Mouse (Mus musculus): ENCODE measurements around the gene Ifi209. TPM values are rescaled to one million over a fixed set of nuclear protein-coding genes. Genes with fewer than 3 reads are reported as not detected.
"Not testable (repeated sequence)": the region's sequence is repeated elsewhere in the genome, so short reads cannot be mapped to it uniquely, and the experiment has no call there.

The Ifi209 gene
- polyA plus RNA-seq (2012; ENCODE audit: insufficient read depth, low replicate concordance): 0.30 TPM in 1 of 2 replicates, not detected in the other

DNA sequence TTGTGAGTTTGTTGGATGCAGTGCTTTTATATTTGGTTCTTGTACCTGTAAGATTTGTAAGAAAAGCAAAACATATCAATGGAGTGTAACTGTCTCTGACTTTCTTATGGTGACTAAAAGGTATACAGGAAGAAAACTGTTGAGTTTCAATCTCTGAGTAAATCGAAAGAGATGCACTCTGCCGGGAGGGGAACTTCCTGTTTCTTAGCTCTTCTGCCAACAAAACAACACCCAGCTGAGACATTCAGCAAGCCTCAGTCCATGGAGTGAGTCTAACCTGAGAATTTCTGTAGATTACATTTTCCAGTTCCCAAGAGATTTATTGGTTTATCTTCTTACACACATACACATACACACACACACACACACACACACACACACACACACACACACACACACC is at the start of gene Ifi209:
Ifi209 (plus strand) TSS at position 296 of the 400 bp plus-strand sequence.
- H3K4me3 ChIP-seq (replicated peaks): not testable (repeated sequence)

DNA sequence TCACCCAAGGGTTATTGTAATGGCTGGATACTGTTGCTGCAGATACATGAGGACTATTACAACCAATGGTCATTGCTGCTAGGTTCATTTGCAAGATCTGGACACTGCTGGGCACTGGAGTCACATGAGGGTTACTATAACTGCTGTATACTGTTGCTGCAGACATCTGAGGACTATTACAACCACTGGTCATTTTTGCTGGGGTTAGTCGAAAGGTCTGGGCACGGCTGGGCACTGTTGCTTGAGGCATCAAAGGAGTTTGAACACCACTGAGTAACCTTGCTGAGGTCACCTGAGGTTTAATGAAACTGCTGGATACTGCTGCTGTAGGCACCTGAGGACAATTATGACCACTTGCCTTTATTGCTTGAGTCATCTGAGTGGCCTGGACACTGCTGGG is 41.0 kb upstream of the Ifi209 start:
- H3K27me3 ChIP-seq (replicated peaks); H3K4me3 ChIP-seq (replicated peaks); H3K36me3 ChIP-seq (replicated peaks; ENCODE audit: low read length); H3K4me1 ChIP-seq; H3K9me3 ChIP-seq: not testable (repeated sequence)

More for the DNA sequence above, at the start of gene Ifi209:
- H3K27me3 ChIP-seq (replicated peaks); H3K36me3 ChIP-seq (replicated peaks; ENCODE audit: low read length); H3K9me3 ChIP-seq; H3K4me1 ChIP-seq: not testable (repeated sequence)

DNA sequence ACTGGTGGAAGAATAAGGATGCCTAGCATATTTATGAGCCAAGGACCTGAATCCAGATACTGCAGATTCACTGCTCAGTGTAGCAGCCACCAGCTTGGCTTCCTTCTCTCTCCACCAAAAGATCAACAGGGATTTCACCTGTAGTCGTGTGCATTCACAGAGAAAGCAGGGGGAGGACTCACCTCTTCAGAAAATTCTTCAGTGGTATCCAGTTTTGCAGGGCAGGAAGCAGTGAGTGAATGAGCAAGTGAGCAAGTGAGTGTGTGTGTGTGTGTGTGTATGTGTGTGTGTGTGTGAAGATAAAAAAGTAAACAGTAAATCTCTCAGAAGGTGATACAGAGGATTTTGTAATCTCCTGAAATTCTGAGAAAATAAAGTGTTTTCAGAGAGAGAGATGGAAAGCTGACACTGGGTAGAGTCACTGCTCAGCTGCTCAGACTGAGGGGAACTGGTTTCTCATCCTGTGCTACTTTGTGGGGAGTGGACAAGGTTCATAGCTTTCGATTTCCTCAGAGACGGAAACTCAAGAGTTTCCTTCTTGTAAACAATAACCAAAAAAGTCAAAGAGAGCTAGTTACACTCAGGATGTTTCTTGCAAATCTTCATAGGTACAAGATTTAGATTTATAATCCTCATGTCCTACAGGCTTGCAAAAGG is 31.8 kb upstream of the Ifi209 start, which contains the start of gene Ifi213:
Ifi213 (minus strand) TSS at position 437 of the 657 bp plus-strand sequence.
- H3K27me3 ChIP-seq (replicated peaks); H3K9me3 ChIP-seq; H3K4me3 ChIP-seq (replicated peaks); H3K4me1 ChIP-seq; H3K36me3 ChIP-seq (replicated peaks; ENCODE audit: low read length): not testable (repeated sequence)

DNA sequence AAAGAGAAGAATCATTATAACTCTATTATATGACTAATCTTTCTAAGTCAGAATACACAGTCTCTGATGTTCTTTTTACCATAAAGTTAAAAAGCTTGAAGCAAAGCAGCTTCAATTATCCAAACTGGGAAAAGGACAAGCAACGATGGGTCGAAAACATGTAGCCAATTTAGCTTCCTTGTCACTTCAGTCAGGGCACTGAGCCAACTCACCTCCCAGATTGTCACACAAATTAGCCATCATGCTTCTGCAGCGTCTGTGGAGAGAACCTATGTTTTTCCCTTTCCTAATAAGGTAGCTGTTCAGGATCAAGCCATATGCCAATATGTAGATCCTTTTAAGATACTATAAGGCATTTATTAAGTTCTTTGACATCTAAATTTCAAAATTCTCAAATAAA is 20.4 kb upstream of the Ifi209 start:
- H3K27me3 ChIP-seq (replicated peaks); H3K9me3 ChIP-seq; H3K36me3 ChIP-seq (replicated peaks; ENCODE audit: low read length); H3K4me3 ChIP-seq (replicated peaks); H3K4me1 ChIP-seq: not testable (repeated sequence)

DNA sequence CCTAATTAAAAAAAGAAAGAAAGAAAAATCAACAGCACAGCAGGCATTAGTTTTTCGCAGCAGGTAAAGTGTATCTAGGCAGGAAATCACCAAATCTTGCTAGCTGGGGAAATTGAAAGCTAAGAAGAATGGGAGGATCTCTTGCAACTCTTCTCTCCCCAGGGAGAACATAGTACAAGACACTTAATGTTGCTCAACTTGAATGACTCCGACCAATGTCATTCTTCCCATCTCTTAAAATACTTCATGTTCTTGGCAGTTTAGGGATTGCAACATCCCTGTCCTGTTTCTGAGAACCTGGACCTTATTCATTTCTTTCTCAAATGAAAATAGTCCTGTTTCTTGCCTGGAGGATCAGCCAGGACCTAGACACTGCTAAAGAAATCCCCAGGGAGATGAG is 8.5 kb upstream of the Ifi209 start:
- H3K36me3 ChIP-seq (replicated peaks; ENCODE audit: low read length); H3K9me3 ChIP-seq; H3K4me1 ChIP-seq; H3K27me3 ChIP-seq (replicated peaks); H3K4me3 ChIP-seq (replicated peaks): not testable (repeated sequence)

DNA sequence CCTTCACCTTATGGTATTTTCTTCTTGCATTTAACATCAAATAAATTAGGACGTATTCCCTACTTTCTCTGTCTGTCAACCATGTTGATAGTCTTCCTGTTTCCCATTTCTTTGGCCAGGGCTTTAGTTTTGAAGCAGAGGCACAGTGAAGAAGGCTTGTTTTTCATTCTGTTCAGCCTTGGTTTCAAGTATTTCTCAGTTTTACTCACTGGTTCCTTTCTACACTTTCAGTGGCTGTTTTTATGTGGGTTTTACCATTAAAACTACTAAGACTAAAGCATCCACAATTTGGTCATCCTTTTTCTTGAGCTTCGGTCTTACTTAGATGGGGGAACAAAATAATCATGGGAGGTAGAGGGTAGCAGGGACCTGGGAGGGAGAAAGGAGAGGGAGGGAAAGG is 6.7 kb upstream of the Ifi209 start:
- Histone ChIP-seq H3K4me3 (replicated peaks) (no peak overlapping the region), H3K36me3 (replicated peaks; ENCODE audit: low read length) (no peaks in the 10 kb centered on the region), H3K27me3 (replicated peaks) (no peaks in the 10 kb centered on the region), H3K9me3 (no peaks in the 10 kb centered on the region), H3K4me1 (no peaks in the 10 kb centered on the region)
- TF ChIP-seq GATA1 (IDR thresholded peaks at IDR 0.05; ENCODE audit: borderline replicate concordance, low read length): no peak
- TF ChIP-seq FLI1 (IDR thresholded peaks at IDR 0.05; ENCODE audit: low read length): no peak

DNA sequence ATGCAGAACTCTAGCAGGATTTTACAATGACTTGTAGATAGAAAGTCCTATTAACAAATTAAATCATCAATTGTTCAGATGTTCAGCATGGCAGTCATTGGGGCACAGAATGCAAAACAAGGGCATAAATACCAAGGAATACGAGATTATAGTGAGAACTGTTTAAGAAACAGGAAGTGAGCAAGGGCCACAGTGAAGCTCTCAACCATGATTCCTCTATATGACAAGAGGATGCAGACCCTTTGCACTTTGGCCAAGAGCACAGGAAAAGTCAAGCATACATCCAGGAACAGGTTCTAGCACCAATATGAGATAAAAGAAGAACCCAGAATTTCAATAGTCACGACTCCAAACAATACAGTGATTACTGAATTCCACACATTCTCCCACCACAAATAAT is 4.0 kb upstream of the Ifi209 start:
- Histone ChIP-seq H3K4me3 (replicated peaks) (no peak overlapping the region), H3K4me1 (no peaks in the 10 kb centered on the region), H3K27me3 (replicated peaks) (no peaks in the 10 kb centered on the region), H3K36me3 (replicated peaks; ENCODE audit: low read length) (no peaks in the 10 kb centered on the region), H3K9me3 (no peaks in the 10 kb centered on the region)
- TF ChIP-seq FLI1 (IDR thresholded peaks at IDR 0.05; ENCODE audit: low read length) (no peak), GATA1 (IDR thresholded peaks at IDR 0.05; ENCODE audit: borderline replicate concordance, low read length) (no peak)

DNA sequence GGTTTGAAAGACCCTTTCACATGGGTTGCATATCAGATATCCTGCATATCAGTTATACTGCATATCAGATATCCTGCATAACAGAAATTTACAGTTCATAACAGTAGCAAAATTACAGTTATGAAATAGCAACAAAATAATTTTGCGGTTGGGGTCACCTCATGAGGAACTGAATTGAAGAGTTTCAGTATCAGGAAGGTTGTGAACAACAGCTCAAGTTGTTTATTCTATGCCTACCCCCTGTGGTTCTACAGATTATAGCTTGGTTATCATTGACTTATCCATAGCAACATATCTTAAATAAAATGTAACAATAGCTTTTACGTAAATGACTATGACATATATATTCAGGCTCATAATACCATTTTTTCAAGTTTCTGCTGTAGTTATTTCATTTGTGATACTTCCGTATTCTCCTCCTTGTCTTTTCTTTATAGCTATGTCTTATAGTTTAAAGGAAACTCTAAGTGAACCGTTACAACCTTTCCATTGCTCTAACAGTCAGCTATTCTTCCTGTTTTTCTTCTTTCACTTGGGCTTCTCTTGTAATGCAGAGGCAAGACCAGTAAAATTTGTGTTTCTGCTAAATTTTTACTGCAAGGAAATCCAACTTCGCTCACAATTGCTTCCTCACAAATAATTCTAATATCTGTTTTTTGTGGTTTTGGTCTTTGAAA is 3.4 kb downstream of the Ifi209 start:
- no peaks in the 10 kb centered on the region for H3K27me3 ChIP-seq (replicated peaks)
- H3K4me1 ChIP-seq: no peaks in the 10 kb centered on the region
- no peak for TF ChIP-seq GATA1 (IDR thresholded peaks at IDR 0.05; ENCODE audit: borderline replicate concordance, low read length)
- no peak for TF ChIP-seq FLI1 (IDR thresholded peaks at IDR 0.05; ENCODE audit: low read length)
- no peaks in the 10 kb centered on the region for H3K9me3 ChIP-seq
- no peaks in the 10 kb centered on the region for H3K36me3 ChIP-seq (replicated peaks; ENCODE audit: low read length)
- H3K4me3 ChIP-seq (replicated peaks): no peak overlapping the region

DNA sequence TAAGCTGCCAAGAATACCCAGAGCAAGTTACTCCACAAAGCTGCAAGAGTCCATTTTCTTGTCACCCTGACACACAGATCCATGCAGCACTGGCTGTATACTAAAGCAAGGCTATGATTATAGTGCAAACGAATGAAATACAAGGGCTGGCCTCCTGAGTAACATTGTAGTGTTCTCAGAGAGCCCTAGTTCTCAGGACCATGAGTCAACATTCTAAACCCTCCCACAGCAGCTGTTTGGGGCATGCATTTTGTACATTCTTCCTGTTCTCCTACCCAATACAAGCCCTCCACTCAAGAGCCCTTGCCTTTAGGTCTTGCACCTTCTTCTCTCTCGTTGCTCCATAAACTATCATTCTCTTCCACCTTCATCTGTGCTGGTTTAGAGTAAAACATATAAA is 14.7 kb downstream of the Ifi209 start:
- Histone ChIP-seq H3K36me3 (replicated peaks; ENCODE audit: low read length) (no peaks in the 10 kb centered on the region), H3K9me3 (no peaks in the 10 kb centered on the region), H3K4me3 (replicated peaks) (no peak overlapping the region), H3K27me3 (replicated peaks) (no peaks in the 10 kb centered on the region), H3K4me1 (no peaks in the 10 kb centered on the region)
- no peak for TF ChIP-seq GATA1 (IDR thresholded peaks at IDR 0.05; ENCODE audit: borderline replicate concordance, low read length)
- no peak for TF ChIP-seq FLI1 (IDR thresholded peaks at IDR 0.05; ENCODE audit: low read length)

DNA sequence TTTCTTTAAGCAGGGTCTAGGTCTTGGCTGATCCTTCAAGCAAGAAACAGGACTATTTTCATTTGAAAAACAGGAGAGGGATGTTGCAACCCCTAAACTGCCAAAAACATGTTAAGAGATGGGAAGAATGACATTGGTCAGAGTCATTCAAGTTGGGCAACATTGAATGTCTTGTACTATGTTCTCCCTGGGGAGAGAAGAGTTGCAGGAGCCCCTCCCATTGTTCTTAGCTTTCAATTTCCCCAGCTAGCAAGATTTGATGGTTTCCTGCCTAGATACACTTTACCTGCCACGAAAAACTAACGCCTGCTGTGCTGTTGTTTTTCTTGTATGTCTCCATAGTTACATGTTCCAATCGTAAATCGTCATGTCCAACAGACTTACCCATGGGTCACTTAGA is 27.3 kb downstream of the Ifi209 start:
- Histone ChIP-seq H3K27me3 (replicated peaks) (no peaks in the 10 kb centered on the region), H3K4me1 (no peaks in the 10 kb centered on the region), H3K36me3 (replicated peaks; ENCODE audit: low read length) (no peaks in the 10 kb centered on the region), H3K4me3 (replicated peaks) (no peak overlapping the region), H3K9me3 (no peaks in the 10 kb centered on the region)
- TF ChIP-seq GATA1 (IDR thresholded peaks at IDR 0.05; ENCODE audit: borderline replicate concordance, low read length) (no peak), FLI1 (IDR thresholded peaks at IDR 0.05; ENCODE audit: low read length) (no peak)

DNA sequence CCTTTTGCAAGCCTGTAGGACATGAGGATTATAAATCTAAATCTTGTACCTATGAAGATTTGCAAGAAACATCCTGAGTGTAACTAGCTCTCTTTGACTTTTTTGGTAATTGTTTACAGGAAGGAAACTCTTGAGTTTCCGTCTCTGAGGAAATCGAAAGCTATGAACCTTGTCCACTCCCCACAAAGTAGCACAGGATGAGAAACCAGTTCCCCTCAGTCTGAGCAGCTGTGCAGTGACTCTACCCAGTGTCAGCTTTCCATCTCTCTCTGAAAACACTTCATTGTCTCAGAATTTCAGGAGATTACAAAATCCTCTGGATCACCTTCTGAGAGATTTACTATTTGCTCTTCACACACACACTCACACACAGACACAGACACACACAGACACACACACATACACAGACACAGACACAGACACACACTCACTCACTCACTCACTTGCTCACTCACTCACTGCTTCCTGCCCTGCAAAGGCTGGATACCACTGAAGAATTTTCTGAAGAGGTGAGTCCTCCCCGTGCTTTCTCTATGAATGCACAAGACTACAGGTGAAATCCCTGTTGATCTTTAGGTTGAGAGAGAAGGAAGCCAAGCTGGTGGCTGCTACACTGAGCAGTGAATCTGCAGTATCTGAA is 42.9 kb downstream of the Ifi209 start, which contains the start of gene Ifi208:
Ifi208 (plus strand) TSS at position 218 of the 640 bp plus-strand sequence.
- not testable (repeated sequence) for H3K4me1 ChIP-seq; H3K36me3 ChIP-seq (replicated peaks; ENCODE audit: low read length); H3K27me3 ChIP-seq (replicated peaks); H3K4me3 ChIP-seq (replicated peaks); H3K9me3 ChIP-seq

DNA sequence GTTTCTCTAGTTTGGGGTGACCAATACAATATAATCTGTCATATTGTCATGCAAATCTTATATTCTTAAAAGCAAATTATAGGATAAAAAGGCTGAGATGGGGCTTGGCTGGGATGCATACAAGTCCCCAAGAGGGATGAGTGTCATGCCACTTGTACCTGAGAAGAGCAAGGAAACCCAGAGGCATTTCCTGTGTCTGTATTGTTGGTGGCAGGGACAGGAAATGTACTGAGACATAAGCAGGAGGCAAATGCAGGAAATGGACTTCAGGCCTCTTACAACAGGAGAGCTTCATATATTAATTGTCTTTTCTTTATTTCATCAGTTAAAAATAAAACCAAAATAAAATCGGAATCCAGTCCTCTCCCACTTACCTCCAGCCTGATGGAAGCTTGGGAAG is 47.9 kb downstream of the Ifi209 start:
- not testable (repeated sequence) for H3K4me3 ChIP-seq (replicated peaks); H3K36me3 ChIP-seq (replicated peaks; ENCODE audit: low read length); H3K9me3 ChIP-seq; H3K27me3 ChIP-seq (replicated peaks); H3K4me1 ChIP-seq
